Mouse (Mus musculus): ENCODE data around the gene Actr8. TPM values are rescaled to one million over a fixed set of nuclear protein-coding genes. Genes with fewer than 3 reads are reported as not detected.

Gene Actr8
- total RNA-seq, 4 experiments from 2014 or later: 37.7 to 46.1 (median 40.5) TPM

- DNase-seq (ENCODE audit: low spot score): no peak
Measured at GRCm38 (mm10) chr14:30039413-30039812, 61.3 kb downstream of the Actr8 start.

GRCm38 (mm10) chr14:30041836-30042235, 63.7 kb downstream of the Actr8 start:
- no peak for DNase-seq (ENCODE audit: low spot score)

DNA sequence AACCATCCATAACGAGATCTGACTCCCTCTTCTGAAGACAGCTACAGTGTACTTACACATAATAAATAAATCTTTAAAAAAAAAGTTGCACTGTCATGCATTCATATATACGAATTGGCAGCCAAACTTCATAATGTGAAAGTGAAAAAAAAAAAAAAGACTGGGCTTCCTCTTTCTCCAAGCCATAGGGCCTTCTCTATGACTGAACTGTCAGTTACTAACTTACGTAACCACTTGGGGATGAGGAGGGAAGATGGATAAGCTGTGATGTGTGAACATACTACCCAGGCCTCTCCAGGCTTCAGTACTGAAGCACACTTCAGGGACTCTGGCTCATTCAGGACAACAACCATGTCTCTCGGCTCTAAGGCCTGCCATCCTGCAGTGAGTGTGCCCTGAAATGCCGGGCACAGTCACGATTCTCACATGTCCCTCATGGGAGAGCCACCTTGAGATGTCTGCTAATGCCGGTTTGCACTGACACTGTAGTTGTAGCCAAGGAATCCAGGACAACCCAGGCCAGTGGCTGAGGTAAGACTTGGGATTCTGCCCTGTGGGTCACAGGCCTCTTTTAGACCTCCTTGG, 65.3 kb downstream of the Actr8 start:
- DNase-seq (ENCODE audit: low spot score): no peak

GRCm38 (mm10) chr14:30045239-30045638, 67.1 kb downstream of the Actr8 start:
- DNase-seq (ENCODE audit: low spot score): peak; percentile 65

GRCm38 (mm10) chr14:30045704-30046220, 67.6 kb downstream of the Actr8 start:
- peak; percentile 13 for DNase-seq (ENCODE audit: low spot score)

DNA sequence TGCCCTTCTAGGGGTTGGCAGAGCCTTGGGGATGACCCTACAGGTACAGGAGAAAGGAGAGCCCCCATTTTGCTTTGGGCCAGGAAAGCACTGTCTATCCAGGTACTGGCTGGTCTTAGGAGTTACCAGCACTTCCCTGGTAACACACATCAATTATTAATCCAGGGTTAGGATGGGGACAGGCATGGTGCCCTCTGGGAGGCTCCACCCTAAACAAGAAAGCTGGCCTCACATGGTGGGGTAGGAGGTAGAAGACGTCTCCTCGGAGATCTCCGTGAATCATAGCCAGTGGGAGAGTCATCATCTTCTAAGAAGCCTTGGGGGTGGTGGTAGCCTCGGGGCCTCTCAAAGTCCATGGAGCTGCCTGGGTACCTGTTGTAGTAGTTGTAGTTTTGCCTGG, 68.8 kb downstream of the Actr8 start:
- no peak for DNase-seq (ENCODE audit: low spot score)

DNA sequence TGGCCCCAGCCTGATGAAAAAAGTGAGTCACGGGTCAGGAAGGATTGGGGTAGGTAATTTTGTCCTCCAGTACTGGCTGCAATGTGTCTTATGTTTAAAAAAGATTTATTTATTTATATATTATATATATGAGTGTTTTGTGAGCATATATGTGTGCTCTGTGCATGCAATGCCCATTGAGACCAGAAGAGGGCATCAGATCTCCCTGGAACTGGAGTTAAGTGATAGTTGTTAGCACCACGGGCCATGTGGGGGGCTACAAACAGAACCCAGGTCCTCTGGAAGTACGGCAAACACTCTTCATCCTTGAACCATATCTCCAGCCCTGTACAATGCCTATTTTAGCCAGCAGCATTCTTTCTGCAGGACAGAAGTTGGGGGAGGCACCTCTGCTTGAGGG, 69.9 kb downstream of the Actr8 start:
- no peak for DNase-seq (ENCODE audit: low spot score)

DNA sequence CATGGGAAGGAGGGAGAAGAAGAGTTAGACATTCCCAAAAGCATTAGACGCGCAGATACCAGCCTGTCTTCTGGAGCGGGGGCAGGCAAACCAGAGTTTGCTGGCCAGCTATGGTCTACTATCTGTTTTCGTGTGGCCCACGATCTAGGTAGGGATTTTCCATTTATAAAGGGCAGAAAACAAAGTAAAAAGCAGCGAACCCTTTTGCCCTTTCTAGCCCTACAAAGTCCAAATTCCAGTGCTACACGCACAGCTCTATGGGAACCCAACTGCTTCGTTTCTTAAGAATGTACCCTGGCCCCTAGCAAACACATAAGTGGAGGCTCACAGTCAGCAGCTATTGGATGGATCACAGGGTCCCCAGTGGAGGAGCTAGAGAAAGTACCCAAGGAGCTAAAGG, 72.1 kb downstream of the Actr8 start:
- no peak for DNase-seq (ENCODE audit: low spot score)

- DNase-seq (ENCODE audit: low spot score): no peak
Measured at GRCm38 (mm10) chr14:30054922-30055321, 76.8 kb downstream of the Actr8 start.

Small RNA genes lying within 50 kb of the gene (microRNA-seq; reads per million reads assigned to microRNA genes)
- not detected for gene Mir6947

Other genes starting within 250 kb of the Actr8 start
- gene Selenok, start 10.0 kb upstream of the Actr8 start, total RNA-seq (2022): 100 to 1,000 TPM in 1 of 4 experiments, 10 to 100 TPM in 3; 80.2 to 101 (median 83.8) TPM
- gene Il17rb, start 30.6 kb downstream of the Actr8 start, total RNA-seq (2022): under 1 TPM in 2 of 4 experiments, not detected in 2; 0.19 TPM
- gene Chdh, start 30.7 kb downstream of the Actr8 start, total RNA-seq (2022): under 1 TPM; 0.16 to 0.29 (median 0.21) TPM